Mouse (Mus musculus) heart, postnatal 0 days (tissue): ENCODE data around the gene Elmod1. TPM values are rescaled to one million over a fixed set of nuclear protein-coding genes. Genes with fewer than 3 reads are reported as not detected.
"Not testable (repeated sequence)": the region's sequence is repeated elsewhere in the genome, so short reads cannot be mapped to it uniquely, and the experiment has no call there.

Experiments used
- ATAC-seq: fragments of 200-750 bp; cut with Nextera tagmentation; 2 replicates; pipeline ENCODE4 v1.8.0; 2017; ENCODE audit warnings: low read depth, moderate number of reproducible peaks, moderate library complexity; ENCODE audit not compliant: insufficient read depth
- DNase-seq: peaks from one replicate; pipeline ENCODE4 v3.0.0-alpha.2; 2016; ENCODE audit warnings: low spot score
- H3K27ac ChIP-seq: fragments of 300-500 bp; sonication (generic); 2 replicates; pipeline ENCODE4 v1.5.1; 2014; ENCODE audit warnings: low read depth, mild to moderate bottlenecking
- H3K27me3 ChIP-seq: fragments of 300-500 bp; sonication (generic); 2 replicates; pipeline ENCODE4 v1.6.1; 2014; ENCODE audit warnings: low read length, mixed read lengths; ENCODE audit not compliant: control insufficient read depth, insufficient read depth
- H3K36me3 ChIP-seq: fragments of 300-500 bp; sonication (generic); replicated peaks from 2 replicates; pipeline ENCODE4 v1.6.1; 2014; ENCODE audit warnings: low read length, mixed read lengths; ENCODE audit not compliant: control insufficient read depth, insufficient read depth
- H3K4me1 ChIP-seq: fragments of 300-500 bp; sonication (generic); 2 replicates; pipeline ENCODE4 v1.6.1; 2014; ENCODE audit warnings: antibody characterized with exemption; ENCODE audit not compliant: control insufficient read depth, insufficient read depth
- H3K4me2 ChIP-seq: fragments of 300-500 bp; sonication (generic); 2 replicates; pipeline ENCODE4 v1.6.1; 2014; ENCODE audit warnings: low read depth, mild to moderate bottlenecking, low read length, moderate library complexity
- H3K4me3 ChIP-seq: fragments of 300-500 bp; sonication (generic); 2 replicates; pipeline ENCODE4 v1.5.1; 2014; ENCODE audit warnings: low read depth, low read length
- H3K9ac ChIP-seq: fragments of 300-500 bp; sonication (generic); replicated peaks from 2 replicates; pipeline ENCODE4 v1.6.1; 2014; ENCODE audit warnings: low read depth, low read length, mixed read lengths
- H3K9me3 ChIP-seq: fragments of 300-500 bp; sonication (generic); replicated peaks from 2 replicates; pipeline ENCODE4 v1.6.1; 2016; ENCODE audit warnings: low read length; ENCODE audit not compliant: control insufficient read depth
- CTCF ChIP-seq: IDR thresholded peaks from 2 replicates; pipeline ENCODE4 v1.5.1; 2016; ENCODE audit warnings: antibody characterized with exemption, control low read depth, low read depth
- EP300 ChIP-seq: IDR thresholded peaks from 2 replicates; pipeline ENCODE4 v1.6.1; 2016; ENCODE audit warnings: antibody characterized with exemption, low read depth
- WGBS: fragments of 180-500 bp; shearing (Covaris S2); extraction: QIAGEN DNeasy Blood & Tissue Kit; methylation state at CpG from one replicate; pipeline ENCODE4 v1.1.7; 2014; 5-methylcytosine and 5-hydroxymethylcytosine counted together
- polyA plus RNA-seq: library from polyadenylated mRNA; unstranded; fragments of >200 nt; fragmentation: Nextera tagmentation; extraction: Ambion mirVana; gene quantifications from 2 replicates; pipeline ENCODE4 v1.2.1, GENCODE M21; 2015
- total RNA-seq: library from RNA; depleted of rRNA; stranded (reverse); fragments of >200 nt; gene quantifications from 2 replicates; pipeline ENCODE4 v1.2.3, GENCODE M21; 2014; ENCODE audit warnings: low replicate concordance; rRNA removed

Elmod1 gene
- total RNA-seq (0.53 TPM in 1 of 2 replicates, not detected in the other), polyA plus RNA-seq (0.27 and 0.30 TPM in 2 replicates)

DNA sequence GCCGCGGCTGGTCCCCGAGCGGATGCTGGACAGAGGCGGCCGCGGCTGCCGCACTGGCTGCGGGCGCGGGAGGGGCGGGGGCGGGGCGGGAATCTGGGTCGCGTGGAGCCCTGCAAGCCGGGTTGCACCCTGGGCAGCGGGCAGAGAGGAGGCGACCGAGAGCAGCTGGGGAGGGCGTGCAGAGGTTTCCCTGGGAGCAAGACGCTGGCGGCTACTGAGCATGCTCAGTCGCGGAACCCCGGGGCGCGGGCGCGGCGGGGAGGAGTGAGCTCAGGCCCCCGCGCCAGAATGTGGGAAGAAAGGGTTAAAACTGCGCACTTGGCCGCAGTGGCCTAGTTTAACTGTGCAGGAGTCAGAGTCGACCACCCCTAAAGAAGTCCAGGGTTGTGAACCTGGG, at the start of gene Elmod1:
Gene Elmod1, minus strand, starts transcription at position 180 of the 397 bp plus-strand sequence.
- under 1% methylated on average over 36 of the region's 36 CpGs for WGBS

DNA sequence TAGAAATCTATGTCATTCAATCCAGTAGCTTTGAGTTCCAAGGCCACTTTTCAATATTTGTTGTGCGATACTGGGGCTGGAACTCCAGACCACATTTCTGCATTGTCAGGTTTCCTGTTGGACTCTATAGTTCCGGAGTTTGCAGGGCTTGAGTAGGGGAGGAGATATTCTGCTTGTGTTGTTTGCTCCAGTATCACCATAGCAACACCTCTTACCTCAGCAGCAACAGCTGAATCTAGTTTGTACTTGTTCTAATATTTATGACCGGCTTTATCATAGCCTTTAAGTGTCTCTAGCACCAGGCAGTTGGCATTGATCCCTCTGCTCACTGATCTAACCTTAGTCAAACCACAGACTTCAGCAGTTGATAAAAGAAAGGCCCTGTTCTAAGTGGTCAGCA, 47.7 kb upstream of the Elmod1 start:
- Histone ChIP-seq H3K9ac (no peak overlapping the region), H3K4me3 (no peak overlapping the region), H3K36me3 (no peaks in the 10 kb centered on the region), H3K9me3 (no peaks in the 10 kb centered on the region), H3K27ac (no peak overlapping the region), H3K4me2 (no peak overlapping the region), H3K4me1 (no peaks in the 10 kb centered on the region), H3K27me3 (no peaks in the 10 kb centered on the region)
- peak; percentile 59 for DNase-seq
- ATAC-seq: peak; percentile 68; the same call in 1 of the 2 replicates
- 35% methylated on average over 3 of the region's 3 CpGs for WGBS
- TF ChIP-seq CTCF (no peak), EP300 (no peak)

More for the DNA sequence above, at the start of gene Elmod1:
- peak; percentile 60 for ATAC-seq
- H3K9ac ChIP-seq: no peak within 1 kb of the TSS
- H3K4me1 ChIP-seq: peaks cover 9% of the 10 kb centered on the region; the same call in 1 of the 2 replicates
- no peaks in the 10 kb centered on the region for H3K36me3 ChIP-seq
- TF ChIP-seq CTCF: peak; percentile 36
- no peak for TF ChIP-seq EP300
- no peak within 1 kb of the TSS for H3K27ac ChIP-seq
- H3K4me3 ChIP-seq: peak within 1 kb of the TSS; percentile 50
- peak within 1 kb of the TSS; percentile 81 for H3K4me2 ChIP-seq
- peak; percentile 19 for DNase-seq
- no peaks in the 10 kb centered on the region for H3K9me3 ChIP-seq
- peaks cover 37% of the 10 kb centered on the region for H3K27me3 ChIP-seq

DNA sequence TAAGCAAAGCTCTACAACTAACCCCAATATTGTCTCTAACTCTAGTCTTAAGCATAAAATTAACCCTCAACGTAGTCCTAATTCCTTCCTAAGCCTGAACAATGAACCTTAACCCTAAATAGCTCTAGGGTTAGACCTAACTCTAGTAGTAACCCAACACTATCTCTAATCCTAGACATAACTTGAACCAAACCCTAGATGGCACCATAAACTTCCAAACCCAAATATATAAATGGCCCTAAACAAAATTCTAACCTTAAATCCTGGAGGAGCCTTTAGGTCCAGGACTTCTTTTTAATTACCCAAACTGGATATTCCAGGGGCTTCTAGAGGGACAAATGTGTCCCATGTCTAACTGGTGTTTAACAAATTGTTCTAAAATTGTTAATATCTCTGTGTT, 19.4 kb upstream of the Elmod1 start:
- Histone ChIP-seq H3K36me3 (no peaks in the 10 kb centered on the region), H3K4me1 (no peaks in the 10 kb centered on the region), H3K4me3 (no peak overlapping the region), H3K9ac (no peak overlapping the region), H3K27me3 (no peaks in the 10 kb centered on the region), H3K27ac (no peak overlapping the region), H3K9me3 (no peaks in the 10 kb centered on the region), H3K4me2 (no peak overlapping the region)
- 51% methylated on average over 1 of the region's 1 CpGs for WGBS
- ATAC-seq (no peak), DNase-seq (no peak)
- no peak for TF ChIP-seq CTCF
- no peak for TF ChIP-seq EP300

DNA sequence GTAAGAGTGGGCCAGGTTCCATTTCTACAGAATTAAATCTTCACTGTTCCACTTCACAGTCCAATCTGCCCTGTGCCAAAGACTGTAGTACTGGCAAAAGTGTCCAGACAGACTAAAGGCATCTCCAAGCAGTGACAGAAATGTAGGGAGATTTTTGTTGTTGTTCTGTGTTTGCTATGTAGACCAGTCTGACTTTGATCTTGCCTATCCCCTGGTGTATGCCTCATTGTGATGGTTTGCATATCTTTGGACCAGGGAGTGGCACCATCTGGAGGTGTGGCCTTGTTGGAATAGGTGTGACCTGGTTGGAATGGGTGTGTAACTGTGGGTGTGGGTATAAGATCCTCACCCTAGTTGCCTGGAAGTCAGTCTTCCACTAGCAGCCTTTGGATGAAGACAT, 17.5 kb upstream of the Elmod1 start:
- H3K4me3 ChIP-seq, H3K4me1 ChIP-seq, H3K27ac ChIP-seq, H3K9ac ChIP-seq, H3K9me3 ChIP-seq, H3K36me3 ChIP-seq, DNase-seq, ATAC-seq, H3K4me2 ChIP-seq, H3K27me3 ChIP-seq: not testable (repeated sequence)

DNA sequence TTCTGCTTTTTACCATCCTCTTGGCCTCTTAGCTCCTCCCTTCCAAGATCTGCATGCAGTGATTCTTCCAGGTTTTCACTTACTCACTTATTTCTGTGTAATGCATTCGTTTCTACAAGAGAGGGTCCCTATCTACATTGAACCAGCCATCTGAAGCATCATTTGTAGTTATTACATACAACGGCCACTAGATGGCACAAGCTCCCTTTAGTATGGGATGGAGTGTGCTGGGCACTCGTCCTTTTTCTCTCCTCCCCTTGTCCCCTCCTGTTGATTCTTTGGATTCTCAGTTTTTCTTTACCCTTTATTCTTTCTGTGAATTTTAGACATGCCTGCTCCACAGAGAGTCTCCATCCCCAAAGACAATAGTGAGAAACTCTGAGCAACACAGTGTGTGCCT, 15.8 kb upstream of the Elmod1 start:
- Histone ChIP-seq H3K4me3 (no peak overlapping the region), H3K4me2 (no peak overlapping the region), H3K4me1 (no peaks in the 10 kb centered on the region), H3K27ac (no peak overlapping the region), H3K27me3 (no peaks in the 10 kb centered on the region), H3K36me3 (no peaks in the 10 kb centered on the region), H3K9ac (no peak overlapping the region), H3K9me3 (no peaks in the 10 kb centered on the region)
- TF ChIP-seq CTCF (peak; percentile 90), EP300 (no peak)
- WGBS: 6% methylated on average over 3 of the region's 3 CpGs
- ATAC-seq: no peak
- DNase-seq: peak; percentile 69

DNA sequence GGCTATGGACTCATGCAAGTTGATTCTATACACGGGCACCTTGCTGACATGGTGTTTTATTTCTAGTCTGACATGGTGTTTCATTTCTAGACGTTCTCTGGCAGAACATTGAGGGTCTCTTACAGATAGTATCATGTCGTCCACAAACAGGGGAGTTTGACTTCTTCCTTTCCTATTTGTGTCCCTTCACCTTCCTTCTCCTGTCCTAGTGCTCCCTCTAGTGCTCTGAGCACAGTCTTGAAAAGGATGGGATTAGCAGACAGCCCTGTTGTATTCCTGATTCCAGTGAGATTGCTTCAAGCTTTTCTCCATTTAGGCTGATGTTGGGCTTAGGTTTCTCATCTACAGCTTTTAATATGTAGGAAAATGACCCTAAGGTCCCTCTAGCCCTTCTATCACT, 11.9 kb upstream of the Elmod1 start:
- ATAC-seq: no peak
- Histone ChIP-seq H3K4me1 (no peaks in the 10 kb centered on the region), H3K9me3 (no peaks in the 10 kb centered on the region), H3K27me3 (no peaks in the 10 kb centered on the region), H3K9ac (no peak overlapping the region), H3K4me3 (no peak overlapping the region), H3K4me2 (no peak overlapping the region), H3K36me3 (no peaks in the 10 kb centered on the region), H3K27ac (no peak overlapping the region)
- WGBS: 34% methylated on average over 3 of the region's 3 CpGs
- DNase-seq: peak; percentile 22
- TF ChIP-seq CTCF: peak; percentile 63
- TF ChIP-seq EP300: no peak
